Mouse (Mus musculus) forebrain, embryonic 16.5 days (tissue): ENCODE results near the gene Coq7. TPM values are rescaled to one million over a fixed set of nuclear protein-coding genes. Genes with fewer than 3 reads are reported as not detected.
A peak's percentile ranks its signal among the peaks of the same experiment; 100 is the strongest.

Experiments
- ATAC-seq: fragments of 200-750 bp; cut with Nextera tagmentation; 2 replicates; pipeline ENCODE4 v1.8.0; 2017; ENCODE audit warnings: mild to moderate bottlenecking, moderate library complexity
- H3K27ac ChIP-seq: fragments of 300-500 bp; sonication (generic); 2 replicates; pipeline ENCODE4 v1.5.1; 2014; ENCODE audit warnings: low read length, control low read depth
- H3K27me3 ChIP-seq: fragments of 300-500 bp; sonication (generic); replicated peaks from 2 replicates; pipeline ENCODE4 v1.6.1; 2014; ENCODE audit warnings: low read length; ENCODE audit not compliant: control insufficient read depth, insufficient read depth
- H3K36me3 ChIP-seq: fragments of 300-500 bp; sonication (generic); 2 replicates; pipeline ENCODE4 v1.6.1; 2014; ENCODE audit not compliant: control insufficient read depth, insufficient read depth
- H3K4me1 ChIP-seq: fragments of 300-500 bp; sonication (generic); replicated peaks from 2 replicates; pipeline ENCODE4 v1.6.1; 2014; ENCODE audit warnings: low read length; ENCODE audit not compliant: control insufficient read depth, insufficient read depth
- H3K4me2 ChIP-seq: fragments of 300-500 bp; sonication (generic); 2 replicates; pipeline ENCODE4 v1.6.1; 2014; ENCODE audit warnings: mild to moderate bottlenecking, low read length, control low read depth
- H3K4me3 ChIP-seq: fragments of 300-500 bp; sonication (generic); replicated peaks from 2 replicates; pipeline ENCODE4 v1.5.1; 2014; ENCODE audit warnings: mild to moderate bottlenecking, low read length, control low read depth
- H3K9ac ChIP-seq: fragments of 300-500 bp; sonication (generic); replicated peaks from 2 replicates; pipeline ENCODE4 v1.6.1; 2014; ENCODE audit warnings: low read depth, low read length, control low read depth
- H3K9me3 ChIP-seq: fragments of 300-500 bp; sonication (generic); 2 replicates; pipeline ENCODE4 v1.6.1; 2016; ENCODE audit warnings: low read length; ENCODE audit not compliant: control insufficient read depth
- WGBS: fragments of 180-500 bp; shearing (Covaris S2); extraction: QIAGEN DNeasy Blood & Tissue Kit; methylation state at CpG from one replicate; pipeline ENCODE4 v1.1.7; 2014; 5-methylcytosine and 5-hydroxymethylcytosine counted together
- polyA plus RNA-seq: library from polyadenylated mRNA; unstranded; fragments of >200 nt; fragmentation: Nextera tagmentation; extraction: Ambion mirVana; gene quantifications from 2 replicates; pipeline ENCODE4 v1.2.1, GENCODE M21; 2015

Gene Coq7
- 69.3 and 78.2 TPM in 2 replicates for polyA plus RNA-seq

DNA sequence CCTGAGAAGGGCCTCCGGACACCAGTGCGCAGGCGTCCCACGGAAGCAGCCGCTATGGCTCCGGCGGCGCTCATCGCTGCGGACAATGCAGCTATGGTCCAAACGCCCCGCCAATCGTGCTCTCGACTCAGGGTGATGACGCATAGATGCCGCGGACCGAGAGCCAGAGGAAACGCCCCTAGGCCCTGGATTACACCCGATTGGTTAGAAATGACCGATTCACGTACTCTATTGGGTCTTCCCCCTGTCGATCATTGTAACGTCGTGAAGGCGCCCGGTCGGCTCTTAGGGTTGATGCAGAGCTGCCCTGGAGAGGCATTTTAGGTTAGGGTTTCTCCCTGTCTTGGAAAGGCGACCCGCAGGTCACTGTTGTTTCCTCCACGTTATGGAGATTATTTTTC lies at the start of gene Coq7:
TSS of gene Coq7 (minus strand) at position 179 of the 401 bp plus-strand sequence.
- under 1% methylated on average over 31 of the region's 31 CpGs for WGBS
- H3K4me1 ChIP-seq, result peaks cover 5% of the 10 kb centered on the region; the same call in 1 of the 2 replicates
- H3K9me3 ChIP-seq, result no peaks in the 10 kb centered on the region

DNA sequence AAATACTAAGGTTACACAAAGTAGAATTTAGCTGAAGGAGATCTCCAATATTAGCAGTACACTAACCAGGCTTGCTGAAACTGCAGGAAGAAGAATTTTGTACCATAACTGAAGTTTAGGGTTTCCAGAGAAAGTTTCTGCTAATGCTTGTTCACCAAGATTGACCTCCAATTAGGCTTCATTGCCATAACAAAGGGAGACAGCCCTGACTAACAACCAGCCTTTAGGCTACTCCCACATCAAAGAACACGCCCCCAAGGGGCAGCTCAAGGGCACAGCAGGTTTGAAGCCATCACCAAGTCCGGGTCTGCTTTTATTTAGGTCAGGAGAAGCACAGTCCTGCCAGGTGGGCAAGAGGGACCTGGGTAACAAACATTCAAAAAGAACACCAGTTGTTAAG lies 46.8 kb upstream of the Coq7 start:
- Histone ChIP-seq H3K9ac (no peak overlapping the region), H3K36me3 (0 out of 2 replicates have a peak, but pooled peaks cover 3% of the 10 kb centered on the region), H3K4me2 (no peak overlapping the region), H3K27ac (no peak overlapping the region), H3K9me3 (no peaks in the 10 kb centered on the region), H3K4me1 (peaks cover 17% of the 10 kb centered on the region), H3K27me3 (no peaks in the 10 kb centered on the region), H3K4me3 (no peak overlapping the region)
- WGBS, result 72% methylated on average over 2 of the region's 2 CpGs
- ATAC-seq, result no peak

More for the DNA sequence above, at the start of gene Coq7:
- no peaks in the 10 kb centered on the region for H3K27me3 ChIP-seq
- ATAC-seq, result peak; percentile 100
- H3K36me3 ChIP-seq, result peaks cover 5% of the 10 kb centered on the region; the same call in 1 of the 2 replicates
- H3K4me3 ChIP-seq, result peak within 1 kb of the TSS; percentile 95
- H3K27ac ChIP-seq, result peak within 1 kb of the TSS; percentile 98
- H3K9ac ChIP-seq, result peak within 1 kb of the TSS; percentile 95
- H3K4me2 ChIP-seq, result peak within 1 kb of the TSS; percentile 76

DNA sequence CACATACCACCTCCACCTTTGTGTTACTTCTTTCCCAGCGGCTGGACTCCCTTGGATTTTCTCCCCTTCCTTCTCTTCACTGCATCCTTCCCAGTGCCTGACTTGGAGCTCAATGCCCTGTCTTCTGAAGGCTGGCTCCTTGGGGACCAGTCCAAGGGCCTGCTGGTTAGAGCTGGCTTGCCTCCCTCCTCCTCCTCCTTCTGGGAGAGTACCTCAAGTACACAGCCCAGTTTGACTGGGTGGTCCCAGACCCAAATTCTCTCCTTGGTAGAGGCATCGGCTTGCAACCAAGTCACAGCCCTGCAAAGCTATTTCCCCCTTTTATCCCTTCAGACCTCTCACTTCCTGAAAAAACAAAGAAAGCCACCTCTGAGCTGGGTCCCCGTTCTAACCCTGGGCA lies 45.1 kb upstream of the Coq7 start:
- H3K9me3 ChIP-seq, result no peaks in the 10 kb centered on the region

DNA sequence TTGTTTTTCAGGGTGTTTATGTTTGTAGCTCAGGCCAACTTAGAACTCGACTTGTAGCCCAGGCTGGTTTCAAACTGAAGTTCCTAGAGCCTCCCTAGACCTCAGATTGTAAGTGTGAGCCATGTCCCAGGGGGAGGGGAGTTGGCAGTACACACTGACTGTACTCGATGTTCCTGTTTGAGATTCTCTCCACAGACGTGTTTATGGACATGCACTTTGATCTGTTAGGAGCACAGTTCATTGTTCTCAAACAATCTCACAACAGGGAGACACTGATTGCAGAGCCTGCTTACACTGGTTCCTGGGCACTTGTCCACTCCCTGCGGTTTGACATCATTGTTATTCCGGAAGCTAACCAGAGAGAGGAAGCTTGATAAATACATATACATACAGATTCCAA lies 38.9 kb upstream of the Coq7 start:
- Histone ChIP-seq H3K4me3 (no peak overlapping the region), H3K4me2 (no peak overlapping the region), H3K27me3 (no peaks in the 10 kb centered on the region), H3K4me1 (peaks cover 6% of the 10 kb centered on the region; the same call in 1 of the 2 replicates), H3K36me3 (no peaks in the 10 kb centered on the region), H3K9ac (no peak overlapping the region), H3K27ac (no peak overlapping the region), H3K9me3 (peaks cover 4% of the 10 kb centered on the region; the same call in 1 of the 2 replicates)
- WGBS, result 56% methylated on average over 5 of the region's 5 CpGs
- no peak for ATAC-seq

More for the DNA sequence above, 45.1 kb upstream of the Coq7 start:
- ATAC-seq, result no peak
- no peak overlapping the region for H3K4me2 ChIP-seq
- 0 out of 2 replicates have a peak, but pooled peaks cover 3% of the 10 kb centered on the region for H3K36me3 ChIP-seq
- no peak overlapping the region for H3K27ac ChIP-seq
- H3K4me1 ChIP-seq, result peaks cover 9% of the 10 kb centered on the region
- no peak overlapping the region for H3K9ac ChIP-seq
- 68% methylated on average over 3 of the region's 3 CpGs for WGBS
- H3K27me3 ChIP-seq, result no peaks in the 10 kb centered on the region
- H3K4me3 ChIP-seq, result no peak overlapping the region

DNA sequence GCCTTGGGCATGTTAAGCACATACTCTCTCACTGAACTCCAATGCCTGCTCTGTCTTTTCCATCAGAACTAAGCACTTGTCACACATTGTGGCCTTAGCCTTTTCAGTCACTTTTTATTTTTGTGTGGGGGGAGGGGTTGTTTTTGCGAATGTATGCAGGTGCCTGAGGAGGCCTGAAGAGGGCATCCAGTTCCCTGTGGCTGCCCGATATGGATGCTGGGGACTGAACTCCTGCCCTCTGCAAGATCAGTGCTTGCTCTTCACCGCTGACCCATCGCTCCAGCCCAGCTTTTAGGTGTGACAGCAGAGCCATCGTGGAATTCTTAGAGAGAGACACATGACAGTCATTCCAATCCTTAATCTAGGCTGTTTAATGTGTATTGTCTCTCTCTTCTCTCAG lies 38.2 kb upstream of the Coq7 start:
- WGBS, result 44% methylated on average over 5 of the region's 5 CpGs
- no peaks in the 10 kb centered on the region for H3K36me3 ChIP-seq
- H3K4me1 ChIP-seq, result peaks cover 6% of the 10 kb centered on the region; the same call in 1 of the 2 replicates
- H3K27me3 ChIP-seq, result no peaks in the 10 kb centered on the region
- H3K9ac ChIP-seq, result no peak overlapping the region
- H3K9me3 ChIP-seq, result peaks cover 4% of the 10 kb centered on the region; the same call in 1 of the 2 replicates
- H3K4me3 ChIP-seq, result no peak overlapping the region
- no peak for ATAC-seq
- no peak overlapping the region for H3K4me2 ChIP-seq
- H3K27ac ChIP-seq, result no peak overlapping the region

DNA sequence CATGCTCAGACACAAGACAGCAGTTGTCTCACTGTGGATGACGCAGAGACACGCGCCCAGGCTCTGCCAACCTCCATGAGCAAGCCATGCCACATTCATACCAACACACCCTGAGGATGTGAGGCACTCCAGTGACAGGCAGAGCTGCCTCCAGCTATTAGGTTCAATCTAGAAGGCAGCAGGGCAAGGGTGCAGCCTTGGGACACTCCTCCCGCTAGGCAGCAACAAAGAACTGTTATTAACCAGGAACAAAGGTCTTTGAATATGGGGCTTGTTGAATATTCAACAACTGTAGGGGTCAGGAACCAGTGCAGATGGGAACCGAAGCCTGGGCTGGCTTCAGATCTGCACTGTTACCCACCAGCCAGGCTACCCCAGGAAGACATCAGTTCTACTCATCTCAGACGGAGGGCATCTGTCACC lies 36.0 kb upstream of the Coq7 start:
- no peaks in the 10 kb centered on the region for H3K27me3 ChIP-seq
- no peak overlapping the region for H3K9ac ChIP-seq
- peak; percentile 86 for ATAC-seq
- H3K9me3 ChIP-seq, result peaks cover 4% of the 10 kb centered on the region; the same call in 1 of the 2 replicates
- H3K27ac ChIP-seq, result no peak overlapping the region
- H3K4me3 ChIP-seq, result no peak overlapping the region
- H3K4me1 ChIP-seq, result peaks cover 6% of the 10 kb centered on the region; the same call in 1 of the 2 replicates
- H3K36me3 ChIP-seq, result peaks cover 2% of the 10 kb centered on the region; the same call in 1 of the 2 replicates
- WGBS, result 44% methylated on average over 6 of the region's 6 CpGs
- no peak overlapping the region for H3K4me2 ChIP-seq

DNA sequence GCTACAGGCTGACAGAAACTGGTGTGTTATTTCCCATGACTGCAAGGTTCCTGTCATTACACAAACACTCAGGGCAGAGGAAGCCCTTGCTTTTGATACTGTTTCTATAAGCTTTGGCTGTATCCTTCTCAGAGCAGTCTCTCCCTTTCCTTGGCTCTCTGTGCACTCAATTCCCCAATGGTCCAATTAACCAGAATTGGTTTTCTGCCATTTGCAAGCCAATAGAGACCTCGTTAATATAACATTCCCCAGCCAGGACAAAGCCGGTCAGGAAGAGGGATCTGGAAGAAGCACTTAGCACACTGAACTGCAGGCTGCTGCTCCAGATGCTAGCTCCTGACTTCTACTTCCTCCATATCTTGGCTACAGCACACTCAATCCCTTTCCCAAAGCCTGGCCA lies 21.1 kb upstream of the Coq7 start:
- H3K9me3 ChIP-seq, result peaks cover 3% of the 10 kb centered on the region; the same call in 1 of the 2 replicates
- no peak for ATAC-seq
- H3K27ac ChIP-seq, result no peak overlapping the region
- H3K4me2 ChIP-seq, result no peak overlapping the region
- peaks cover 42% of the 10 kb centered on the region for H3K36me3 ChIP-seq
- H3K4me3 ChIP-seq, result no peak overlapping the region
- no peaks in the 10 kb centered on the region for H3K27me3 ChIP-seq
- no peak overlapping the region for H3K9ac ChIP-seq
- 16% methylated on average over 2 of the region's 2 CpGs for WGBS
- H3K4me1 ChIP-seq, result no peaks in the 10 kb centered on the region

DNA sequence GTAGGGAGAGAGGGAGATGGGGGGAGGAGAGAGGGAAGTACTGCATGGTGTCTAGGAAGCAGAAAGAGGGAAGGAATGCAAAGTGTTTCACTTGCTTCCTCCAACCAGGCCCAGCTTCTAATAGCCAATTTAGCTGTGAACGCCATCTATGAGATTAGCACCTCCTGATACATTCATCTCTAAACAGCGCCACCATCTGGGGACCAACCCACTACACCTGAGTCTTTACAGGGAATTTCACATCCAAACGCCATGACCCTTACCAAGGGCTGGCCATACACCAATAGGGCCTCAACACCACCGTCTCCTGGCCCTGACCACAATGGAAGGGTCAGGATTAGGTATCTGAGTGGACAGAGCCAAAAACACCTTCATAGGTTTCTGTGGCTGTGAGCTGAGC lies 20.7 kb upstream of the Coq7 start:
- H3K9me3 ChIP-seq, result peaks cover 3% of the 10 kb centered on the region; the same call in 1 of the 2 replicates
- no peaks in the 10 kb centered on the region for H3K4me1 ChIP-seq
- no peak overlapping the region for H3K27ac ChIP-seq
- no peaks in the 10 kb centered on the region for H3K27me3 ChIP-seq
- no peak overlapping the region for H3K4me2 ChIP-seq
- WGBS, result 65% methylated on average over 4 of the region's 4 CpGs
- H3K9ac ChIP-seq, result no peak overlapping the region
- no peak for ATAC-seq
- H3K36me3 ChIP-seq, result peaks cover 42% of the 10 kb centered on the region
- H3K4me3 ChIP-seq, result no peak overlapping the region

DNA sequence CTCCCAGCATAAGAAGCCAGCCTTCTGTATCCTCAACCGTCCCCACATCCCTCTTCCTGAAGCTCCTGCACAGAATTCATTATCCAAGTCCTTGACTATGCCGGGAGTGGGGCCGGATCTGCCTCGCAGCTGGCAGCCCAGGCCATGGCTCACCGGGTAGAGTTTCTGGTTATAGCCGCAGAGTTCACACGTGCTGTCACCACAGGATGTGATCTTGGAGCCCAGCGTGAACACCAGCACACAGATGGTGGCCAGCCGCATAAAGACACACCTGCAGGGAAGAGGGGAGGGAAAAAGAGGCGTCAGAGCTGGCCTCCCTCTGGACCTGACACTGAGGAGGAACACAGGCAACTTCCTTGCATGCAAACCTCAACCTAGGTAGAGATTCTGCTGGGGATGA lies 14.3 kb upstream of the Coq7 start:
- 88% methylated on average over 10 of the region's 10 CpGs for WGBS
- H3K4me1 ChIP-seq, result no peaks in the 10 kb centered on the region
- no peak overlapping the region for H3K27ac ChIP-seq
- ATAC-seq, result no peak
- H3K9me3 ChIP-seq, result peaks cover 1% of the 10 kb centered on the region; the same call in 1 of the 2 replicates
- no peak overlapping the region for H3K4me2 ChIP-seq
- H3K4me3 ChIP-seq, result no peak overlapping the region
- H3K9ac ChIP-seq, result no peak overlapping the region
- H3K27me3 ChIP-seq, result no peaks in the 10 kb centered on the region
- peaks cover 30% of the 10 kb centered on the region for H3K36me3 ChIP-seq

DNA sequence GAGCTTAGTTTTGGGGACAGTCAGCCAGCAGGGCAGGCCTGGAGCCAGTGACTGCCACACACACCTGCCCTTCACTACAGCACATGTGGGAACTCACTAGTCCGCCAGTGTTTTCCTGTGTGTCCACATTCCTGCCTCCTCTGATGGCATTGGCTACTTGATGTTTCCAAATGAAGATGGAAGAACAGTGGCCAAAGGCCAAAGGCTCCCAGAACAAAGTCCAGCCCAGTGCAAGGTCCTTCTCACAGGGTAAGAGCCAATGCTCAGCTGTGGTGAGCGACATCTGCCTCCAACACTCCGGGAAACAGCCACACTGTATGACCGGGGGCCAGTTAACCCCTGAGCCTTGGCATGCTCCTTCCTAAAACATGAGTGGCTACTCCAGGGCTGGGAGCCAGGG lies 11.0 kb upstream of the Coq7 start:
- H3K4me2 ChIP-seq, result no peak overlapping the region
- no peaks in the 10 kb centered on the region for H3K4me1 ChIP-seq
- no peaks in the 10 kb centered on the region for H3K9me3 ChIP-seq
- WGBS, result 96% methylated on average over 4 of the region's 4 CpGs
- no peak overlapping the region for H3K9ac ChIP-seq
- no peaks in the 10 kb centered on the region for H3K27me3 ChIP-seq
- ATAC-seq, result no peak
- H3K4me3 ChIP-seq, result no peak overlapping the region
- no peak overlapping the region for H3K27ac ChIP-seq
- peaks cover 14% of the 10 kb centered on the region for H3K36me3 ChIP-seq
